In genomic region chr3:95696360-95696759, GRCm38 (mm10) we compare ENCODE assay signal across 10 mouse cellular contexts. TPM values are rescaled to one million over a fixed set of nuclear protein-coding genes. Genes with fewer than 3 reads are reported as not detected.
A peak's percentile ranks its signal among the peaks of the same experiment; 100 is the strongest.
DNase-seq lines count a peak whose midpoint lies in the region; ATAC-seq and TF ChIP-seq lines count a peak whose summit lies in the region.
"Had no signal": no experiment of that assay in that cellular context is flagged by ENCODE, and none has a peak within 500 bp of the region (broad histone marks: within the 10 kb centered on the region; RNA-seq: fewer than 3 reads in every experiment).

No protein-coding gene starts in this region.

- H3K4me3 ChIP-seq in hindbrain, embryonic 10.5 days: 0 out of 2 replicates have a peak overlapping the region, but pooled peaks have one; percentile 6
- no peak overlapping the region for H3K4me3 ChIP-seq in hindbrain, embryonic 14.5 days (replicated peaks; ENCODE audit: low read length)
- no peak overlapping the region for H3K4me3 ChIP-seq in embryonic fibroblast, embryonic 13.5 days (ENCODE audit: insufficient read depth, low read length)

- no peak for ATAC-seq in hindbrain, embryonic 14.5 days (ENCODE audit: low FRiP score)
- no peak for ATAC-seq in inflammation-experienced regulatory T-cells, adult 6 months
- ATAC-seq: liver, postnatal 0 days had no signal

- peaks cover 59% of the 10 kb centered on the region for H3K4me1 ChIP-seq in hindbrain, embryonic 10.5 days (replicated peaks)
- peaks cover 6% of the 10 kb centered on the region; the same call in 1 of the 2 replicates for H3K4me1 ChIP-seq in hindbrain, embryonic 14.5 days (replicated peaks; ENCODE audit: control insufficient read depth, insufficient read depth, low read length)
- peaks cover 30% of the 10 kb centered on the region for H3K4me1 ChIP-seq in embryonic fibroblast, embryonic 13.5 days (ENCODE audit: control insufficient read depth, insufficient read depth, low read length)

- TF ChIP-seq POLR2A in embryonic fibroblast, embryonic 13.5 days (IDR thresholded peaks at IDR 0.05; ENCODE audit: low read depth, low read length): no peak

- peak; percentile 55 for DNase-seq in hindbrain, embryonic 10.5 days (ENCODE audit: low spot score)
- DNase-seq in hindbrain, embryonic 14.5 days (ENCODE audit: low spot score): no peak
- peak; percentile 87 for DNase-seq in NIH3T3 (ENCODE audit: low read depth)
- DNase-seq in lung, postnatal 14 days: peak; percentile 44
- no peak for DNase-seq in left cerebral cortex, adult 9 months (ENCODE audit: low spot score in 2 of 2)
- no peak for DNase-seq in thymus, postnatal 4 days
- DNase-seq: liver, postnatal 0 days had no signal

- H3K9me3 ChIP-seq in hindbrain, embryonic 10.5 days: no peaks in the 10 kb centered on the region
- H3K9me3 ChIP-seq in hindbrain, embryonic 14.5 days (ENCODE audit: control insufficient read depth, low read length): no peaks in the 10 kb centered on the region
- H3K9me3 ChIP-seq: G1E had no signal

- H3K27ac ChIP-seq in hindbrain, embryonic 10.5 days: peak overlapping the region; percentile 76
- no peak overlapping the region for H3K27ac ChIP-seq in hindbrain, embryonic 14.5 days
- peak overlapping the region; percentile 63 for H3K27ac ChIP-seq in embryonic fibroblast, embryonic 13.5 days (ENCODE audit: insufficient read depth, low read length)

- H3K27me3 ChIP-seq in hindbrain, embryonic 10.5 days (ENCODE audit: insufficient read depth, poor library complexity, severe bottlenecking): peaks cover 4% of the 10 kb centered on the region; the same call in 1 of the 2 replicates
- no peaks in the 10 kb centered on the region for H3K27me3 ChIP-seq in hindbrain, embryonic 14.5 days (ENCODE audit: control insufficient read depth, insufficient read depth, low read length)

- TF ChIP-seq CTCF in embryonic fibroblast, embryonic 13.5 days (IDR thresholded peaks at IDR 0.05; ENCODE audit: borderline replicate concordance, insufficient read depth, low read length): no peak

- H3K36me3 ChIP-seq in hindbrain, embryonic 10.5 days: peaks cover 2% of the 10 kb centered on the region; the same call in 1 of the 2 replicates
- no peaks in the 10 kb centered on the region for H3K36me3 ChIP-seq in hindbrain, embryonic 14.5 days (replicated peaks; ENCODE audit: control insufficient read depth, insufficient read depth)

- WGBS in hindbrain, embryonic 10.5 days: 13% methylated on average over 7 of the region's 7 CpGs
- WGBS in hindbrain, embryonic 14.5 days: 30% methylated on average over 7 of the region's 7 CpGs

- H3K4me2 ChIP-seq in hindbrain, embryonic 14.5 days (replicated peaks): no peak overlapping the region

- no peak overlapping the region for H3K9ac ChIP-seq in hindbrain, embryonic 14.5 days
- H3K9ac ChIP-seq: liver, postnatal 0 days had no signal

RNA-seq across cellular contexts. Expression of gene Adamtsl4, which starts 8.6 kb away (rescaled TPM):
- polyA plus RNA-seq in hindbrain, embryonic 10.5 days (2016; fragmentation: Nextera tagmentation; extraction: Ambion mirVana): 0.73 and 0.86 TPM in 2 replicates
- polyA plus RNA-seq in hindbrain, embryonic 14.5 days (2014; fragmentation: Nextera tagmentation; extraction: Ambion mirVana): 0.35 and 1.3 TPM in 2 replicates
- 18.9 and 26.4 TPM in 2 replicates for polyA plus RNA-seq in embryonic fibroblast, embryonic 13.5 days (2011; ENCODE audit: insufficient read length, low read depth, missing spikeins)
- polyA plus RNA-seq in inflammation-experienced regulatory T-cells, adult 6 months (2017; shearing (Covaris generic)): 1 to 10 TPM; 2.0 to 4.6 (median 2.2) TPM
- polyA plus RNA-seq: G1E had no signal

RNA-seq across cellular contexts. Expression of gene Mcl1, which starts 37.8 kb away (rescaled TPM):
- 47.2 and 53.4 TPM in 2 replicates for polyA plus RNA-seq in hindbrain, embryonic 10.5 days (2016; fragmentation: Nextera tagmentation; extraction: Ambion mirVana)
- polyA plus RNA-seq in hindbrain, embryonic 14.5 days (2014; fragmentation: Nextera tagmentation; extraction: Ambion mirVana): 60.3 and 72.3 TPM in 2 replicates
- polyA plus RNA-seq in embryonic fibroblast, embryonic 13.5 days (2011; ENCODE audit: insufficient read length, low read depth, missing spikeins): 109 and 118 TPM in 2 replicates
- polyA plus RNA-seq in inflammation-experienced regulatory T-cells, adult 6 months (2017; shearing (Covaris generic)): 10 to 100 TPM; 50.5 to 86.1 (median 61.6) TPM

RNA-seq across cellular contexts. Expression of gene Ecm1, which starts 43.0 kb away (rescaled TPM):
- 14.2 and 20.3 TPM in 2 replicates for polyA plus RNA-seq in hindbrain, embryonic 10.5 days (2016; fragmentation: Nextera tagmentation; extraction: Ambion mirVana)
- polyA plus RNA-seq in hindbrain, embryonic 14.5 days (2014; fragmentation: Nextera tagmentation; extraction: Ambion mirVana): 11.1 and 12.5 TPM in 2 replicates
- 155 and 327 TPM in 2 replicates for polyA plus RNA-seq in embryonic fibroblast, embryonic 13.5 days (2011; ENCODE audit: insufficient read length, low read depth, missing spikeins)
- 100 to 1,000 TPM in 1 of 3 experiments, 10 to 100 TPM in 2; 30.0 to 103 (median 70.1) TPM for polyA plus RNA-seq in inflammation-experienced regulatory T-cells, adult 6 months (2017; shearing (Covaris generic))

Comparison
In these comparisons a context has a peak if more than half of its experiments do, and no peak if none do; other contexts are left out.
1. DNase-seq: peak in hindbrain, embryonic 10.5 days (single experiment), NIH3T3 (single experiment) and lung, postnatal 14 days (single experiment); none in hindbrain, embryonic 14.5 days (single experiment), left cerebral cortex, adult 9 months (0 of 2) and thymus, postnatal 4 days (single experiment).